Mouse (Mus musculus): ENCODE data around the gene Gpr63.

- no peak for TF ChIP-seq USF1 (IDR thresholded peaks at IDR 0.05; ENCODE audit: low read depth)
- no peak for TF ChIP-seq POLR2A (IDR thresholded peaks at IDR 0.05; ENCODE audit: insufficient read length, low read depth)
- TF ChIP-seq CEBPB (IDR thresholded peaks at IDR 0.05; ENCODE audit: insufficient read depth, poor library complexity, severe bottlenecking): no peak
- TF ChIP-seq POLR2AphosphoS2 (IDR thresholded peaks at IDR 0.05; ENCODE audit: insufficient read length, low read depth): no peak
- TF ChIP-seq E2F4 (IDR thresholded peaks at IDR 0.05; ENCODE audit: insufficient read depth): no peak
- TF ChIP-seq SRF (IDR thresholded peaks at IDR 0.05; ENCODE audit: control insufficient read depth, insufficient read length, low read depth): no peak
- TF ChIP-seq MAX (IDR thresholded peaks at IDR 0.05; ENCODE audit: low read depth): no peak
- no peak for TF ChIP-seq REST (IDR thresholded peaks at IDR 0.05; ENCODE audit: insufficient read depth, insufficient read length)
- no peak for TF ChIP-seq MYOG (IDR thresholded peaks at IDR 0.05; ENCODE audit: control insufficient read depth in 1 of 3, insufficient read depth in 1 of 3, insufficient read length in 2 of 3, low read depth in 2 of 3)
- TF ChIP-seq MYOD1 (IDR thresholded peaks at IDR 0.05; ENCODE audit: control insufficient read depth in 1 of 3, insufficient read length in 2 of 3, low read depth in 2 of 3): no peak
- TF ChIP-seq TCF12 (IDR thresholded peaks at IDR 0.05; ENCODE audit: insufficient read depth, poor library complexity, severe bottlenecking): no peak
Measured at GRCm38 (mm10) chr4:24942728-24943424, 23.3 kb upstream of the Gpr63 start.

All from myocyte (in vitro differentiated cells).